Mouse (Mus musculus) spleen, postnatal 36 days (tissue): ENCODE results near the gene Chn2.
A peak's percentile ranks its signal among the peaks of the same experiment; 100 is the strongest.

ENCODE experiments used
- DNase-seq, 2 experiments: peaks; one replicate each; pipeline ENCODE4 v3.0.0; 2022; ENCODE audit warnings: low spot score in 2 of 2, mixed read lengths in 1 of 2

Gene Chn2

DNA sequence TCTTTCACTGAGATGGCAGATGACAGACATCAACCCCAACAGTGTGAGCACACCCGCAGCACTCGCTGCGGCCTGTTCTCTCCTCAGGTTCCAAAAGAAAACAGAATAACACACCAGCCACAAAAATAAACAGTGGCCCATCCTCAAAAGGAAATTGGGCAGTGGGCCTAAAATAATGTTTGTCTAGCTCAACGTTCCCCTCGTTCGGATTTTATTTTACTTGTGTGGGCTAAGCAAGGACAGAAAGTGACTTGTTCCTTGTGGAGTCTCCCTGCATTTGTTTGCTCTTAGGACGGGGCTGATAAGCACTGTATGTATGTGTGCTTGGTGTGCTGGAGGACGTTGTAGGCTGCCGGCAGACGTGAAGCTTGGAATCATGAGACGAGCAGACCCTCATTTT lies 240.0 kb downstream of the Chn2 start:
- no peak for DNase-seq

DNA sequence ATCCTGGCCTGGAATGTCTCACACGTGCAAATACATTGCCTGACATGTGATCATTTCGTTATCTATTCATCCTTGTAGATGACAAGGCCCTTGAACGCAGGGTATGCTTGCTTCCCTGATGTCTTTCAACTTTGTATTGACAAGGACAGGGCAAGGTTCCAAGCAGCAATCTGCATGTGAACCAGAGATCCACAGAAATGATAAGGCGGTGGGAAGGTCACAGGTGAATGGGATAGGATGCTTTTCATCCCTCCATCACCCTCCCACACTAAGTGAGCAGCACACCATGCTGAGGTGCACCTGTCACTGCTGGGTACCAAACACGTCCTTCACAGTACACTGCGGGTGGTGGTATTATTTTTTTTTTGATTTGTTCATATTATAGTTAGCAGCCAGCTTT lies 240.9 kb downstream of the Chn2 start:
- DNase-seq, result no peak

DNA sequence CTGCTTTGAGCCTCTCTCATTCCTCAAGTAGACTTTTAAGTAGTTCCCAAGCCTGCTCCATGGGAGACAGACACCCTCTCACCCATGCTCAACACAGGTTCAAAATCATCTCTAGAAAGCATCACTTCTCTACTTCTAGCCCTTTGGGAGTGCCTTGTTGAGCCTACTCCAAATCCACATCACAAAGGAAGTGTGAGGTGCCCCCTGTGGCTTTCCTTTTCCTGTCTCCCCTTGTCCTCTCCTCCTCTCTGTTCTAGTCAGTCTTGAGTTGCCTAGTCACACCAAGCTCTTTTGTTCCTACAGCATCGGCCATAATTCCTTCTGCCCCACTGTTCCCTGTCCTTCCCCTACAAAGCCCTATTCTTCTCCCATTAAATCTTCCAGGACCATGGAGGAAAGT lies 243.9 kb downstream of the Chn2 start:
- no peak for DNase-seq

DNA sequence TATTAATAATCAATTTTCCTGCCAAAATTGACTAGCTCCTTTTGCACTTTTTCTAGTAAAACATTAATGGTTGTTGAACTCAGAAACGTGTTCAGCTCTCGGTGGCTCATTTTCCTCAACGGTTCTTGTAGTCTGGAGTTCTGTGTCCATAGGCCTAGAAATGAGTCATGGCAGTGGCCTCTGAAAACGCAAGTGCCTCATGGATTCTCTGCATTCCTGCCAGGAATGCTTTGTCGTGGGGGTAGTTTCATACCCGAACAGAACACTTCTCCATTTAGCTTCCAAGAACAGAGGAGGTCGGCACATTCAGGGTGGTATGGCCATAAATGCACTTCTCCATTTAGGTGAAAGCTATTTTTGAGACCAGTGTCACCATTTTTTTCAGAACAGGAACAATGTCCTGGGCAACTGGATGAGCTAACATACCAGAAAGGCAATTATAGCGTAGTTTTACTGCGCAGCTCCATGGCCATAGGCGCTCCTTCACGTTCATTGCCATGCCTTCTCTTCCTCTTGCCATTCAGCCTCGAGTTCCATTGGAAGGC lies 244.9 kb downstream of the Chn2 start:
- DNase-seq, result no peak

DNA sequence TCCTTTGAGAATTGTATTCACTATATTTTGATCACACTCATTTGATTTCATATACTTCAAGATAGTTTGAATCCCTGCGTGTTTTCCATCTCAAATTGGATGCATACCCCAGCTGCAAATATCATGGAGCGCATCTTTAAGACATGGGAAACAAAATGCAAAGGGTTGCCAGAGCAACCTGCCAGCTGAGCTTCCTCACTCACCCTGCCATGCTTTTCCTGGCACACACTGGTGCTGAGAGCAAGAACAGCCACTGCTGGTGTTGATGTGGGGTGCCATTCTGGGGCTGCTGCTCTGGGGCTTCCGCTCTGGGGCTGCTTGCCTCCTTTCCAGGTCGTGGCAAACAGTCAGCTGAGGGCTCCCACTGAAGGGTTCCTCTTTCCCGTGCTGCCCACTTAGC lies 247.5 kb downstream of the Chn2 start:
- no peak for DNase-seq

DNA sequence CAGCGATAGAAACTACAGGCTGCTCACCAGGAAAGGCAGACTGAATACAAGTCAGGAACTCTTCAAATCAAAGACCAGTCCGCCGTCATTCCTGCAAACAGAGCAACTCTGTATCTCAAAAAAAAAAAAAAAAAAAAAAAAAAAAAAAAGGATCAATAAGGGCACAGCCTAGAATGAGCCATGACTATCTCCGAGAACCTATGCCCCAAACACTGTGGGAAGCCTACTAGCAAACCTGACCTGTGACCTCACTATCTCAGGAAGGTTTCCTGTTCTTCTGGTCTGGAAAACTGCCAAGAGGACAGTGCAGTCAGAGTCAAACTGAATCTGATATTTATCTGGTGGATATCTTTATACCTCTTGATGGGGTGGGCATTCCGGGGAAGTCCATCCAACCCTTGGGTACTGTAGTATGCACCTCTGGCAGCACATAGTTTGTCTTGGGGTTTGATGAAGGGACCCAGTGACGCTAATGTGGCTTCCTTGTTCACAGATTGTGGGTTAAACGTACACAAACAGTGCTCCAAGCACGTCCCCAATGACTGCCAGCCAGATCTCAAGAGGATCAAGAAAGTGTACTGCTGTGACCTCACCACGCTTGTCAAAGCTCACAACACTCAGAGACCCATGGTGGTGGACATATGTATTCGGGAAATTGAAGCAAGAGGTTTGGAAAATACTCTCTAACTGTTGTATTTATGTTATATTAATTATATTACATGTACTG lies 250.6 kb downstream of the Chn2 start:
- no peak for DNase-seq

DNA sequence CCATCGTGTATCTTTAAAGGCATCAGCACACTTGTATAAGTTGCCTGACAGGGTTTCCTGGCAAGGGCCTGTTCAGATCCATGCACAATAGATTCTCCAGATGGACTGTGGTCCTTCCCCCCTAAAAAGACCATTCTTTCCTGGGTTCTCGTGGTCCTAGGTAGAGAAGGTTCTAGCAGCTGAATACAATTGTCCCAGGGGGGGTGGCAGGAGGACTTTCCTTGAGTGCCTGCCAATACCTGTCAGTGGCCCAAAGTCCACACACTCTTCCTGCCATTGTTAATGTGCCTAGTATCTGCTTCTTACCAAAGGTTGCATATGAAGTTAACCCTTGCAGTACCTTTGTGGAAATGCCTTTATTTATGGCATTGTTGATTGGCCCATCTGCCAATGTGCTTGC lies 257.9 kb downstream of the Chn2 start:
- DNase-seq, result no peak

DNA sequence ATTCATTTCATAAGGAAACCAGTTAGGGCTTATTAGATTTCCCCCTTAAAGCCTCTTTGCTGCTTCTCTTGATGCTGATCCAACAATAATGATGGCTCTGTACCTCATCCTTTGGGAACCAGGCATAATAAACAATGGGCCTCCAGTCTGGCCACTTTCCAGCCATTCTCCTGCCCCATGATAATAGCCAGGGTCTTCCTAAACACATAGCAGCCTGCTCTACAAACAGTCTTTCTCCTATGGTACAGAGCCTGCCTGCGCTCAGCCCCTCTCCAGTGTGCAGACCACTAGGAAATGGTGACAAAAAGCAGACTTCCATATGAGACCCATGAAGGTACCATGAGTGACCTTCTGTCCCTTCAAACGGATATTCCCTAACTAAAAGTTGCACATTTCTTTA lies 260.1 kb downstream of the Chn2 start:
- no peak for DNase-seq

DNA sequence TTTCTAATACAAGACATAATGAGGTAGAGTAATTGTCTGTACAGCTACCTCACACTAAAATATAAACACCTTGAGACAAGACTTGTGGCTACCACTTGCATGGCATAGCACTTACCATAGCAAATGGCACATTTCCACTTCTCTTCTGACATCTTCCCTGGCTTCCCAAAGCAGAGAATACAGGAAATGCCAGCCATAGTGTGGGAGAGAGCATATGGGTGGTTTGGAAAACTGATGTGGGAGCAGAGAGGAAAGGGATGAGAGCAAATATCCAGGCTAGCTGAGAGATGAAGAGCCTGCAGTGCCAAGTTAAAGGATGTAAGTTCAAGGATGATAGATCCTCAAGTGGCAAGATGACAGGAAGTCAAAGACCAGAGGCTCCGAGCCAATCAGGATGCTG lies 266.4 kb downstream of the Chn2 start:
- no peak for DNase-seq

DNA sequence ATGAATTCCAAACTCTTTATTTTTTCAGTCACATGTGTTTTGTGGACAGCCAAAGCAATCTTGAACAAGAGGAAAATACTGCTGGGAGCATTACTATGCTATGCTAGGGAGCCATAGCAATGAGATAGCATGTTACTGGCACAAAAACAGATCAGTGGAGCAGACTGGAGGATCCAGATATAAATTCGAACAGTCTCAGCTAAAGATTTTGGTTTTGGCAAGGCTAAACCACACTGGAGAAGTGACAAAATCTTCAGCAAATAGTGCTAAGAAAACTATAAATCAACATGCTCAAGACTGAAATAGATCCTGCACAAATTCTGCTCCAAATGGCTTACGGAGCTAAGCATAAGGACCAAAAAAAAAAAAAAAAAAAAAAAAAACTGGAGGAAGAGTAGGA lies 273.7 kb downstream of the Chn2 start:
- no peak for DNase-seq

DNA sequence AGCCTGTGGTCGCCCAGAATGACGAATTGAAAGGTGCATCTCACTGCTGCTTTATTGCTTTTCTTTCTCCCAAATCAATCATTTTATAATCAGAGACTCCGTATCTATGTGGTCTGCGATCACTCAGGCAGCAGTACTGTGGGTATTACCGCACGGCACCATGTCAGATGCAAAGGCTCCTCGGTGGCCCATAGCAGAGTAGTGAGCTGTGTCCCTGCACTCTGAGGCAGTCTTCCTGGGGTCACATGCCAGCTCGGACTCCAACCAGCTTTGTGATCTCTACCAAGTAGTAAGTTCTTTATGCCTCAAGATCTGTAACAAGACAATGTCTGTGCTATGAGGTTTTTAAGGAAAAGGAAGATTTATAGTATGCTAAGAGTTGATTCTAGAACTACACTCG lies 279.3 kb downstream of the Chn2 start:
- no peak for DNase-seq

DNA sequence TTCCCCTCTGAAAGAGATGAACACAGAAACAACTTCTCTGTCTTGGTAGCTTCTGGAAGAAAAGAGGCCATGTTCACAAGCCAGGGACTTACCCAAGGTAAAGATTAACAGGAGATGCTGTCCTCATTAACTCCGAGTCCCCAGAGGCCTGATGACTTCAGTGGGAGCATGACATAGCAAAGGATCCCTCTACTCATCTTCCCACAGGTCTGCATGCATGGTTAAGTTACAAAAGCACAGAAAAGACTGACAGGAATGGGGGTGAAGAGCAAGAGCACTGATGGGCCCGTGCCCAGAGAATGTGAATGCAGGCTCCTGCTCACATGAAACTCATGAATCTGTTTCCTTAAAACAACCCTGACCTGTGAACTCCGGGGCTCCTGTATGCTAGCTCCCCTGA lies 279.8 kb downstream of the Chn2 start:
- DNase-seq, result no peak

DNA sequence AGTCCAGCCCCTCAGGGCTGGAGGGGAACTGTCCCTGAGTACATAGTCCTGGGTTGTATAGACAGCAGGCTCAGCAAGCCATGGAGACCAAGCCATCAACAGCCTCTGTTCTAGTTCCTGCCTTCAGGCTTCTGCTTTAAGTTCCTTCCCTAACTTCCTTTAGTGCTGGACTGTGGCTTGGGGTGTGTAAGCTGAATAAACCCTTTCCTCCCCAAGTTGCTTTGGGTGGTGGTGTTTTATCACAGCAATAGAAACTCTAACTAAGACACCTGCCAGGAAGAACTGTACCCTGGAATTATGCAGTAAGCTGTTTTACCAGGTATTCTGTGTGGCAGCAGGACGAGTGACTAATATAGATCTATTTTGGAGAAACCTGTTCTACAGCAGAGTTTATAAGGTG lies 280.9 kb downstream of the Chn2 start:
- DNase-seq, result no peak

DNA sequence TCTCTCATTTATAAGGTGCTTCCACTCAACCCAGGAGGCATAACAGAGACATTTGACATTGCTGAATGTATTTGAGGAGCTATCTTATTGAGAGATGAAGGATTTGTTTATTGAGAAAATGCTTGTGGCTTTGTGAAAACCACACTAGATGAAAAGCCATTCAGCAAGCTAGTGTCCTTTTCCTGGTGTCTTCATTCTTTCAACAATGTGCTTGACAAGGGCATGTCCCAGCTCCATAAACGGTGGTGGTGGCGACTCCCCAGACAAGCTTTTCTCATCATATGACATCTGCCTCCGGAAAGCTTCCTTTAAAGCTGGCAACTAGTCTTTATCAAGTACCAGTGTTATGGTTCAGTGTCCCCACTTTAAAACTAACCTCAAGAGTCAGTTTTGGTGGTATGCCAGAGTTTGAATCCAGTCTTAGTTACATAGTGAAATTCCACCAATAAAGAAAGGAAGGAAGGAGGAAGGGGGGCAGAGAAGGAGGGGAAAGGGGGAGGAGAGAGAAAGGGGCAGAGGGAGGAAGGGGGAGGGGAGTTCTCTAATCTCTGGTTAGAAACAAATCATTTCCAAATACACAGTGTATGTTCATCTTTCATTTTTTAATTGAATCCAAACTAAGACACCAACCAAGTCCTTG lies 286.0 kb downstream of the Chn2 start, which contains the start of gene Prr15:
Prr15 (plus strand) TSS at position 590 of the 640 bp plus-strand sequence.
- no peak for DNase-seq

DNA sequence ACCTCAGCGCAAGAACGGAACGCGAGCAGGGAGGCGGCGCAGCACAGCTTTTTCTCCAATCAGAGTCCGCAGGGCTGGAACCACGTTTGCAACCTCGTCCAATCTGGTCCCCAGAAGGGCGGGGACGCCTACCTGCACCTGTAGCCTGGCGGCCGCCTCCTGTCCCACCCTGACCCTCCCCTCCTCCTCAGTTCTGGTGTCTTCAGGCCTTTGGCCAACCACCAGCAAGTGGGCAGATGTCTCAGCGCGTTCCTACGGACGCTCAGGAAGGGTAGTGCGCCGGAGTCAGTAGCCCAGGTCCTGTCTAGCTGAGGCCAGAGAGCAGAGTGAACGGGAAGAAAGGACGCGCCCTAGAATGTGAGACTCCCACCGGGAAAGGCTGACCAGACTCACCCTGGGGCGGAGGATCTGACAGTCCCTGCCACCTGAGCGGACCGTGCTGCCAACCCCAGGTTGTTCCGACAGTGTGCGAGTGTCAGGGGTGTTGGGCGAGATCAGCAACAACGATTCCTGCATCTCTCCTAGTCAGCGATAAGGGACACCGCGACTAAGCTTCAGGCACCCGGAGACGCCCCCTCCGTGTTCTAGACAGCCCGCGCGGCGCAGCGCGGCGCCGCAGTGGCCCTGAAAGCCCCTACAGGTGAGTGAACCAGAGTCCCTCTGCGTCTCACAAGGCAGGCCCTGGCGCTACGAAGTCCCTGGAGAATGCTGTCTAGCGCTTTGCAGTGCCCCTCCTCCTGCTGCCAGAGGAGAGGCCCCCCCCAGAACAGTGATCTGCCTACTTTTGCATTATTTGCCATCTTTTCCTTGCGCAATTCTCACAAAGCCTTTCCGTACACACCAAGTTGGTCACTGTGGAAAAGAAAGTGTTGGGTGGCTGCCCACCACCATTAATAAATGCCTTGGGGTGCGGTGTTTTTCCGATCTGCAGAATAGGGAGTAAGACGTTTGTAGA lies 287.6 kb downstream of the Chn2 start:
- DNase-seq, result peak in 1 of 2 experiments; percentile 8

DNA sequence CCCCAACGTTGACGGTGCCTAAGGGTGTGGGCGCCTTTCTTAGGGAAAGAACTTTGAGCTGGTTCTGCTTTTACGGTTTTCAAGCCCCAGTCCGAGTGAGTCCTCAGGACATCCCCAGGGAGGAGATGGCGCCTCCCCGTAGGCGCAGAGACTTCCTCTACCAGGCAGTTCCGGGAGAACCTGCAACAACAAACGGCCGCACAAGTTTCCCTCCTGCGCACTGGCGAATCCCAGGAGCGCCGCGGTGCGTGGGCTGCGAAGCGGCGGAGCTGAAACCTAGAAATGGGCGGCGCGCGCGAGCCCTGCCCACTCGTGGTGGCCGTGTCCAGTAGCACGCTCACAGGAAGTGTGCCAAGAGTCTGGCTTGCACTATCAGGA lies 288.3 kb downstream of the Chn2 start:
- peak in 1 of 2 experiments; percentile 1 for DNase-seq

DNA sequence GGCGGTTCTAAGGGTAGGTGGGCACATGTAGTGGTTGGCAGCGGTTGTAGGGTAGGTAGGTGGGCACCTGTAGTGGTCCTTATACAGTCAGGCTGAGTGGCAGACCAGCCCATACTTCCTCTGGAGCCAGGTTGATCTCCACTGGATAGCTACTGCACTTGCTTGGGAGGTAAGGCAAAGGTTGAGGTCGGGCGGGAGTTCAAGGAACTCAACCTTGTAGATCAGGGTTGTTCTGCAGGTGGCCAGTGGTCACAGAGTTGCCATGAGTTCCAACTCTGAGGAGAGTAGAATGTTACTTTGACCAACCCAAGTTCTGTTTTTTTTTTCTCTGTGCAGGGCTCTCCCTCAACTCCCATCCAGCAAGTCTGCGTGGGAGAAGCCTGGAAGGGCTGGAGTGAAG lies 289.4 kb downstream of the Chn2 start:
- no peak for DNase-seq

DNA sequence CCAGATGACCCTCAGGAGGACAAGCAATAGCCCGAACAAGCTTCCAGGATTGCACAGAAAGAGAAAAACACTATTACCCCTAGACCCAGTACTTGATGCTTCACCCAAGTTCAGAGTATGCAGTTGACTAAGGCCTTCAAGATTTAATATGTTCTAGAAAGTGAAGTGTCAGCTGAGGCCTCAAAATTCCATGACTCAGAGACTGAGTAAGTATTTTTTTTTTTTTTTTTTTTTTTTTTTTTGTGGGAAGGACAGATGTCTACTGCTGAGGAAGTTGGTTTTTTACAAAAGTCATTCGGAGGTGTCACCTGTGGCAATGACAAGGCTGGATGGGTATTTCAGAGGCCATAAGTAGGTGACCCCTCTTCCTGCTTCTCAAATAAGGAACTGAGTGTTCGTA lies 290.2 kb downstream of the Chn2 start:
- DNase-seq, result no peak

DNA sequence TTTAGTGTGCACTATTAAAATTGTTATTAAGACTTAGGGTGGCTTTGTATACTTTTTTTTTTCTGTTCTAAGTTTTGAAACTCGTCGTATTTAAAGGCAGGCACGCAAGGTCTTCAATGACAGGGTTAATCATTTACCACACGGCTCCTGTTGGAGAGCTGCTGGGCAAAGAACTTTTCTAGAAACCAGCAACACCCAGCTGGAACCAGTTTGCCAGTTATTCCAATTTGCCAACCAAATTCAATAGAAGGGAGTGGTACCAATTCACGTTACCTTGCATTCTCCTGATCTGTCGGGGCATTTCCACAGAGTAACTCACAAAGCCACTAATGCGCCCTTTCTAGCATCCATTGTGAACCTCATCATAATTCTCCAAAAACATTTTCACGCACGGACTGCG lies 290.8 kb downstream of the Chn2 start:
- no peak for DNase-seq

DNA sequence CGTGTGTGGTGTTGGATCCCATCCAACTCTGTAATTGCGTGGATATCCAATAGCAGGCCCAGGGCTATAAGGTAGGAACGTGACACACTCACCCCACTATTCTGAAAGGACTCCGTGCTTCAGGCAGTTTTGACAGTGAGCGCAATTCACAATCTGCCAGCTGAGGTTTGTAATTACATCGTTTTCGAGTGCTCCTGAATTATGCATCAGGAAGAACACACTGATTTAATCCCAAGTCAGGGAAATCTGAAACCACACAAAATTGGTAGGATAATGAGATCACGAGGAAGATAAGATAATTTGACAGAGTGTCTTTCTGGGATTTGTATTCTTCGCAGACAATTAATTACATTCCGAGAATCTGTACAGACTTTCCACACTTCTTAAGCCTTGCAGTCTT lies 292.4 kb downstream of the Chn2 start:
- DNase-seq, result no peak

DNA sequence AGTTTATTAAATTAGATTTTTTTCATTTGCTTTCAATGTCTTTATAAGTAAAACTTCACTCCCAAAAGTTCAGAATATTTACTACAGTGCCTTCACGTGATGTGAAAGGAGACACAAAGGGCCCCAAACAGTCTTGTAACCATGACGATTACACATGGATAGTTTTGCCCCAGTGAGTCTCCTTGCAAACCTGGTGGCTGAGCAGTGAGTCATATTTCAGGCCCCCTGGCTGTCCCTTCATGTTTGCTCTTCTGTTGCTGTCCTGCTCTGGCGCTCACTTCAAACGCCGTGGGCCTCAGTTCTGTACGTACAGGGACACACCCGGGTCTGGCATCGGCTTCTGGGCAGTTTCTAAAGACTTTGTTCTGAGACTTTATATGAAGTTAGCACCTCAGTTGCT lies 292.8 kb downstream of the Chn2 start:
- DNase-seq, result no peak

DNA sequence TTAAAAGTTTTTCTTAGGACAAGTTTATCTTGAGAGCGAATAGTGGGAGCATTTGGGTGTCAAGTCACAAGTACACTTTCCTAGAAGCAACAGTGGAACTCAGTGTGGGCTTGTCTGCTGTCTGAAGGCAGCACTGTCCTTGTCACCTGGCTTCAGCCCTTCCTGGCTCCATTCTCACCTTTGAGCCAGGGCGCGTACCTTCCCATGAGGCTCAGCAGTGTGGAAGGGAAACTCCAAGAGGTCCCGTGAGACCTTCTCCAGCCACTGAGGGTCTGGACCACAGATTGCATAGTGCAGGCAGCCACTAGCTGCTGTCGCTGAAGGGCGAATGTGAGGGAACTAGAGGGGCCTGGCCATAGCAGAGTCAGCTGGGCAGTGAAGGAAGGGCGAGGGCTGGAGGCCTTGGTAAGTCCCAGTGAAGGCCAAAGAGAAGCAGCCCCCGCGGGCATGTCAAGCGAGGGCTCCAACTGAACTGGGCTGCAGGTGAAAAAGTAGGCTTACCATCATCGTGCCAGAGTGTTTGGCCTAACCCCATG lies 293.8 kb downstream of the Chn2 start:
- no peak for DNase-seq
